Mouse (Mus musculus): ENCODE measurements around the gene Aox4.

GRCm38 (mm10) chr1:58275879-58276278 is 65.7 kb downstream of the Aox4 start:
- TF ChIP-seq CTCF (IDR thresholded peaks at IDR 0.05; ENCODE audit: low read depth, low read length) (no peak), POLR2A (IDR thresholded peaks at IDR 0.05; ENCODE audit: borderline replicate concordance, low read depth, low read length) (no peak)
